25 mouse cellular contexts compared by ENCODE assay signal in the genomic region with DNA sequence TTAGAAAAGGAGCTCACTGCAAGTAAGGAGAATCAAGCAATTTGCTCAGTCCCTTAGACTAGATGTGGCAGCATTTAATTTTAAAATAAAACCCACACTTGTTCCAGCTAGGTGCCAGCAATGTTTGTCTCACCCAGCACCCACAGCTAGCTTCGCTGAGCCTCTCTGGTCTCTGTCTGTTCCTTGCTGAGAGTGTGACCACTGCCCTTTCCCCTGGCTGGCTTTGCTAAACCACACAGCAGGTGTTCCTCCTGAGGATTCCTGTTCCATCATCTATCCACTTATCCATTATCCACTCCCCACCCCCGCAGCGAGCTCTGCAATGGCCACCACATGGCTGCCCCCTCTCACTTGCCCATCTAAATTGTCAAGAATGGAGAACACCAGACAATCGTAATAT.
"Had no signal": no experiment of that assay in that cellular context is flagged by ENCODE, and none has a peak within 500 bp of the region (broad histone marks: within the 10 kb centered on the region; RNA-seq: fewer than 3 reads in every experiment).

No protein-coding gene starts in this region.

- H3K9ac ChIP-seq: heart, embryonic 13.5 days; heart, embryonic 15.5 days; hindbrain, embryonic 13.5 days; hindbrain, embryonic 15.5 days; kidney, embryonic 15.5 days; limb, embryonic 13.5 days; limb, embryonic 15.5 days; liver, embryonic 12.5 days; liver, embryonic 14.5 days had no signal

- H3K27me3 ChIP-seq: heart, embryonic 13.5 days; heart, embryonic 15.5 days; hindbrain, embryonic 13.5 days; hindbrain, embryonic 15.5 days; kidney, embryonic 15.5 days; limb, embryonic 13.5 days; limb, embryonic 15.5 days; liver, embryonic 12.5 days had no signal

- H3K27ac ChIP-seq: heart, embryonic 13.5 days; heart, embryonic 15.5 days; hindbrain, embryonic 13.5 days; hindbrain, embryonic 15.5 days; hindbrain, postnatal 0 days; kidney, embryonic 15.5 days; kidney, postnatal 0 days; limb, embryonic 13.5 days; limb, embryonic 15.5 days; liver, embryonic 12.5 days; liver, embryonic 14.5 days had no signal

- ATAC-seq: hindbrain, postnatal 0 days; intestine, embryonic 16.5 days; liver, embryonic 12.5 days had no signal

- H3K4me3 ChIP-seq: heart, embryonic 13.5 days; heart, embryonic 15.5 days; hindbrain, embryonic 13.5 days; hindbrain, embryonic 15.5 days; kidney, embryonic 15.5 days; limb, embryonic 13.5 days; limb, embryonic 15.5 days; liver, embryonic 12.5 days had no signal

- H3K9me3 ChIP-seq: heart, embryonic 13.5 days; heart, embryonic 15.5 days; hindbrain, embryonic 13.5 days; hindbrain, embryonic 15.5 days; kidney, embryonic 15.5 days; limb, embryonic 13.5 days; limb, embryonic 15.5 days; liver, embryonic 12.5 days had no signal

- DNase-seq: gastrocnemius, postnatal 14 days; gastrocnemius, postnatal 36 days; heart, adult 18-20 months; heart, postnatal 14 days; heart, postnatal 36 days; kidney, adult 11 months; kidney, adult 2 months; kidney, adult 9 months; kidney, postnatal 14 days; kidney, postnatal 36 days; layer of hippocampus, adult 9-11 months; layer of hippocampus, postnatal 36 days; left cerebral cortex, postnatal 4 days had no signal

- H3K4me1 ChIP-seq: heart, embryonic 13.5 days; heart, embryonic 15.5 days; hindbrain, embryonic 13.5 days; hindbrain, embryonic 15.5 days; kidney, embryonic 15.5 days; limb, embryonic 13.5 days; limb, embryonic 15.5 days; liver, embryonic 12.5 days had no signal

- H3K36me3 ChIP-seq: heart, embryonic 13.5 days; heart, embryonic 15.5 days; hindbrain, embryonic 13.5 days; hindbrain, embryonic 15.5 days; kidney, embryonic 15.5 days; limb, embryonic 13.5 days; limb, embryonic 15.5 days; liver, embryonic 12.5 days had no signal

- H3K4me2 ChIP-seq: heart, embryonic 13.5 days; heart, embryonic 15.5 days; hindbrain, embryonic 13.5 days; hindbrain, embryonic 15.5 days; kidney, embryonic 15.5 days; limb, embryonic 13.5 days; limb, embryonic 15.5 days; liver, embryonic 12.5 days had no signal
